Mouse (Mus musculus) CD4-positive, CD25-positive, alpha-beta regulatory T cell, adult 2 months (primary cell): ENCODE results near the gene Ptov1.

Experiments
- DNase-seq: peaks from one replicate; pipeline ENCODE4 v3.0.0-alpha.2; 2012; ENCODE audit warnings: low read depth, low spot score

Ptov1 gene

DNA sequence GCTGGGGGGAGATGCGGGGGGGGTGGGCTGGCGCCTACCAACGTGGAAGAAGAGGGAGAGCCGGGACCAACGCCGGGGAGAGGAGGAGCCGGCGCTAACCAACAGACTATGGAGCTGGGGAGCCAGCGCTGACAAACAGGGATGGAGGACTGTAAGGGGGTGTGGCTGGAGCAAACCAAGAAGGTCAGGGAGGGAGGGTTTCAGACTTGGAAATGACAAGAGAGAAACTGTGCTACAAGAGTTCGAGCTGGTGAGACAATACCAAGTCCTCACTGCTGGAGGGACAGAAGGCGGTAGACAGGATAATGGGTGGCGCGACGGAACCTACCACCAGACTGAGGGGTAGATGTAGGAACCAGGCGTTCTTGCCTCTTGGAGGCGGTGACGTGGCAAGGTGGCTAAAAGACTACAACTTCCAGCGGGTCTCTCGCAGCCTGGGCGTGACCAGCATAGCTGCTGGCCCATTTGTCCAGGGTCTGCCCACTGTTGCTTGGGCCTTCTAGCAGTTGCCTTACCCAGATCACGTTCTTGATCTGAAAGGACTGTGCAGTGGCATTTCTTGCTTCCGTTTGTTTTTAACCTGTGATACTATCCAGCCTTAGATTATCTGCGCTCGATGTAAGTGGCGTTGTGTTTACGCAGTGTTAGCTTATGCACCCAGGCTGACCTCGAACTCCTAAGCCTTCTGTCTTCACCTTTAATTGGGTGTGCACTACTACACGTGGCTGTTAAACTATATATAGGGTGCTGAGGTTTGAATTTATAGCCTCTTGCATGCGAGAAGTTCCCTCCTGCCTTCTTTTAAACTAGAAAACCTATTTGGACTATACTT is at the start of gene Ptov1:
Gene Ptov1, minus strand, starts transcription at position 92 of the 832 bp plus-strand sequence.
- peak; percentile 85 for DNase-seq

DNA sequence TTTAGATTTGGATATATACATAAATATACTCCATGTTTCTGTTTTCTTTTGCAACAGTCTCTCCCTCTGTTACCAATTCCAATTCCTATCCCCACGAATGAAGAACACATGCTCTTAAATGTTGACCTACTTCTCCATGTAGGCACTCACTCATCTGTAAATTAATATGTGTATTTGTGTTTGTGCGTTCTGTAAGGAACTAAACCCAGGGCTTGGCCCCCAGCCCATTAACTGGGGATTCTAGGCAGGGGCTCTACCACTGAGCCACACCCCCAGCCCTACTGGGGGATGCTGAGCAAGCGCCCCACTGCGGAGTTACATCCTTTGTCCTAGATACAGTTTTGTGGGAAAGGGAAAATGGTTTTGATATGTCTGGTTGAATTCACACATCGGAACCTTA is 49.5 kb upstream of the Ptov1 start:
- no peak for DNase-seq

DNA sequence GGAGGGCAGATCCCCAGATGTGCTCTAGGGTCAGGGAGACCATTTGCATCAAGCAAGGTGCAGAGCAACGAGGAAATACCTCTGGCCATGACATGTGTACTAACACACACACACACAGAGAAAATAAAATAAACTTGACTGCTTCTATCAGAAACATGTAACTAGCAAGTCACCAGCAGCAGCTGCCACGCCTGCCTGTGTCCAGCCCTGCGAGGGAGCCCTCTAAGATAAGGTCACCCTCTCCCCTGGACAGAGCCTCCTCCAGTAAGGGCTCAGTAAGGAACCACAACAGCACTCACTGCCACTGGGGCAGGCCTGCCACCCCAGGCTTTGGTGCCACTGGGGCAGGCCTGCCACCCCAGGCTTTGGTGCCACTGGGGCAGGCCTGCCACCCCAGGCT is 48.6 kb upstream of the Ptov1 start:
- DNase-seq = no peak

DNA sequence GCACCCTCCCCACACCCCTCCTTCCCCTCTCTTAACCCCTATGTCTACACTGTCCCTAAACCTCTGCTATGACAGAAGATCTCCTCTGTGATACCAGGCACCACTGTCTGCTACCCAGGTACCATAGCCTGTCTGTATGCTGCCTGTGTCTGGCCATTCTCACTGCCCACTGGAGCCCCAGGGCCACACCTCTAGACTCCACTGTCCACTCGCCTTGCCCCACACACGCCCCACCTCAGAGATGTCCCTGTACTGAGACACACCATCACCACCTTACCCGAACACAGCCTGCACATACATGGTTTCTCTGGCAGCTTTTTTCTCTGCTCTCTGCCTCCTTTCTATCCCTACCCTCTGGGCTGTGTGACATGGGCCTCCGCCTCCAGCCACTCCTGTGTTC is 47.3 kb upstream of the Ptov1 start:
- DNase-seq = no peak

DNA sequence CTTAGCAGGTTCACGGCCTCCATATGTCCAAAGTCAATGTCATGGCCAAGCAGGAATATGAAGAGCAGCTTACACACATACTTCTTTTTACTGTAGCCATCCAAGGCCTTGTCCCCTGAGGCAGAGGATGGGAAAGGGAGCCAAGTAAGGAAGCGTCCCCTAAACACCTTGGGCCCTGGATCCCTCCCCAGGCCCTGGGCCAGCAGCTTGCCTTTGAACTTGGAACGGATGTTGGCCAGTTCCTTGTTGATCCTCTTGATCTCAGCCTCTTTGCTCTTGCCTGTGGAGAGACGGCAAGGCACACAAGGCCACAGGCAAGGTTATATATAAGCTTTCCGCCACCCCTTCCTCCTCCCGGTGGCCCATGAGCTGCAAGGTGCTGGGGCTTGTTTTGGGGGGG is 46.6 kb upstream of the Ptov1 start:
- no peak for DNase-seq

DNA sequence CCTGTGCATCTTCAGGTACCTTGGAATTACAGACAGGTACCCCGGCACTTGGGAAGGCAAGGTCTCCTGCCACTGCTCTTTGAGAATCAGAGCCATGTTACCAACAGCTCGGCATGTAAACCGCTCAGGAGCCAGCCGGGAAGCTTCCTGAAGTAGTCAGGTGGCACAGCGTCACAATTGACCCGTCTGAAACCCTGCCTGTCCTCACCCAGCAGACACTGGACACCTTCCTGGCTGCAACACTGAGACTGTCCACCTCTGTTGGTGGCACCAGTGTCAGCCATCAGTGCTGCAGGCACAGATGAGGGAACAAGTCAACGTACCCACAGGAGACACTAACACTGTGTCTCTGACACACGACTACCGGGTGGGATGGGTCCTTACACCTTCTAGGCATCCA is 45.7 kb upstream of the Ptov1 start:
- DNase-seq = no peak

DNA sequence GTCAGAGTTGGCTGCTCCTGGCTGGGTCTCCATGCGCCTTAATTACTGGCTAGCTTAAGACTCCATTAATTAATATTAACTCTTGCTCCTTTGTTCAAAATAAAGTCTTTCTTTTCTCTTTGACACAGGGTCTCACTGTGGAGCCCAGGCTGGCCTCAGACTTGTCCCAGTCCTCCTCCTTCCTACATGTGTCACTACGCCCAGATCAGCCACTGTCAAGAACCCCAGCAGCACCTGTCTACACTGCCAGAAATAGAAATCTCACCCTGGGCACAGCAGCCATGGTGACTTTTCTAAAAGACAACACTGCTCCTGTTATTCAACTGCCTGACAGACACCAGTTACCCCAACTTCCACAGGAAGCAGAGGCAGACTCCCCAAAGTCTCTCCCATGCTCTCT is 44.8 kb upstream of the Ptov1 start:
- no peak for DNase-seq

DNA sequence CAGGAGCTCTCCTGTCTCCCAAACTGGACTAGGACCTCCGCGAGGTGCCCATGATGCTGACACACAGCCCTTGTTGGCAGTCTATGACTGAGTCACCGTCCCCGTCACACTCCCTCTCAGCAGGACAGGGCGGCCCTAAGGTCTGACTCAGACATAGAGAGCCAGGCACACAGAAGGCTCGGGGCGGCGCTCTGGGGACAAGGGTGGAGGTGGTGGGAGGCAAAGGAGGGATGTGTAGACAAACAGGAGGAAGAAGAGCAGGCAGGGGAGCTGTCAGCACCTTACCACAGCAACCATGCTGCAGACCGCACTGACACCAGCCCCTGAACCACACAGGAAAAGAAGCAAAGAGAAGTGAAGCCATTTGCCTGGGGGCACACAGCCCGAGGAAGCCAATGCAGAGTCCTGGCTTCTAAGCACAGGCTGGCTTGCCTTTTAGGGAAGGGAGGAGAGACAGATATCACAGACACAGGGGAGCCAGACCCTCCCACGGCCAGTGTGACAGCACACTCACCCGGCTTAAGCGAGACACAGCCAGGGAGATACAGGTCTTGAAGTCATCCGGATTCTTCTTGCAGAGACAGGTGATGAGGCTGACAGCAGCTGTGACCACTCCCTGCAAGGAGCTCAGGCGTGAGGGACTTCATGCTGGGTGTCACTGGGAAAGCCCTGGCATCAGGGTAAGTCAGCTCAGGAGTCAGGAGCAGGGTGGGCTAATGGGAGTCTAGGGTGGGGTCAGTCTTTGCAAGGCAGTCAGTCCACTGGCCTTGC is 39.3 kb upstream of the Ptov1 start:
- DNase-seq = no peak

DNA sequence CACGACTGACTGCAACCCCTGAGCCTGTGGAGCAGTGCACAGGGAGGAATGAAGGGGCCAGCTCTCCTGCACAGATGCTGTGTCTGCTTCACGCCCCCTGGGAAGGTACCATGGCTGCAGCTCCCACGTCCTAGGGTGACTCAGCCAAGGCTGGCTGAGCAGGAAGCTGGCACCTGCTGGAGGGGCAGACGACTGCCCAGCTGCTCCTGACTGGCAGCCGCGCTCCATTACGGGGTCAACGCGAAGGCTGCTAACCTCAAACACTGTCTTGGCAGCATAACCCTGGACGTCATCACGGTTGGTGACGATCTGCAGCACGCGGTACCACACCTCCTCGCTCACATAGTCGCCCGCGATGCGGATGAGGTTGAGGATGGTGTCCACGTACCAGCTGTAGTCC is 35.8 kb upstream of the Ptov1 start:
- DNase-seq = no peak

DNA sequence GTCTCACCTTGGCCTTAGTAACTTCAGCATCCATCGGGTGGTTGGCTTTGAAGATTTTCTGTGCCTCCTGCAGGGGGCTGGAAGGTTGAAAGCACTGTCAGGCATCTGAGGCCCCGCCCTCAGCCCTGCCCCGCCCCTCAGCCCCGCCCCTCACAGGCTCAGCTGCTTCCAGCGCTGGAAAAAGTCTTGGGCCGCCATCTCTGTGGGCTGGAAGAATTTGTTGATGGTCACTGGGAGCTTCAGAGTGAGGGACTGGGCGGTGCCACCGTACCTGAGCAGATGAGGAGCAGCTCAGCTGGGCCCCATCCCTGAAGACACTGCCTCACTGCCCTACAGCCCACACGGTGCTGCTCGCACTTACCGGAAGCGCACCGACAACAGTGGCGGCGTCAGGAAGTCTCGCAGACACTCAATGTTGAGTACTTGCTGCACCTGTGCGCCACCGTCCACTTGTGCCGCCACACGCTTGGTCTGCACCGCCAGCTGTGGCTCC is 31.7 kb upstream of the Ptov1 start:
- DNase-seq = peak; percentile 90

DNA sequence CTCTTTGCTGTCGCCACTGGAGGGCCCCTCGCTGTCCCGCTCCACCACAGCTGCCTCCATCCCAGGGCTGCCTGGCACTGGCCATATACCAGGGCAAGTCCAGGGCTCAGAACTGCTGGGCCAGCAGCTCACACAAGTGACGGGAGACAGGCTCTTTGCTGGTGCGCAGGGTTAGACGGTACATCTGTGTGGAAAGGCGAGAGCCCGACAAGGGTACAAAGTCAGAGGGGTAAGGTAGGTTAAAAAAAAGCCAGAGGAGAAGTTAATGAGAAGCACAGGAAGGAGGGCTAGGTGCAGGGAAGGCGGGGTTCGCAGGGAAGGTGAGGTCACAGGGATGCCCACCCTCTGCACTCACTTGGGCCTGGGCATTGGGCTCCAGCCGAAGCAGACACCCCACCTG is 31.0 kb upstream of the Ptov1 start:
- no peak for DNase-seq

DNA sequence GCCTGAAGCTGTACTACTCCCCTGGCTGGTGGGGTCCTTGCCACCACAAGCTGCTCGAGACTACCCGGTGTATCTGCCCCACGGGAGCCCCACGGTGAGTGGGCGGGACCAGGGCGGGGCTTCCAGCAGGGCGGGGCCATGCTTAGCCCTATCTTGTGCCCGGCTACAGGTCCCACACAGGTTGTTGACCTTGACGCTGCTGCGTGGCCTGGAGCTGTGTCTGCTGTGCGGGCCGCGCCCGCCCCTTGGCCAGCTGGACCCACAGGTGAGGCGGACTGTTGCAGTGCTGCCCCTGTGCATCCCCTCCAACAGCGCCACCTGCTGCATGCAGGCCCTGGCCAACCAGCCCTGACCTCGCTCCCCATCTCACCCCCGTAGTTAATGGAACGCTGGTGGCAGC is 29.0 kb upstream of the Ptov1 start:
- peak; percentile 62 for DNase-seq

DNA sequence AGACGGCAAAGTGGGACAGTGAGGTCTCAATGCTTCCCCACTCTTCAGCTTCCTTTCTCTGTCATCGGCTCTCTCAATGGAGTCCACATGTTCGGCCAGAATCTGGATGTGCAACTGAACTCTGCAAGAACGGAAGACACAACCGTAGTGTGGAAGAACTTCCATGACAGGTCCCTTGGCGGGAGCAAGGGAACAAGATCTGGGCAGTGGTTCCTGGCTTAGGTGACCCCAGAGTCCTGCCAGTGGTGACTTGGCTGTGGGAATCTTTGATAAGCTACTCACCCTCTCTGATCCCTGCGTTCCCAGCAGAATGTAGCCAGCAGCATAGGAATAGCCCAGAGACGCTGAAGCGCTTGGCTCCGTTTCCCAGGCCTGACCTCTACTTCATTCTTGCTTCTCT is 26.9 kb upstream of the Ptov1 start:
- no peak for DNase-seq

DNA sequence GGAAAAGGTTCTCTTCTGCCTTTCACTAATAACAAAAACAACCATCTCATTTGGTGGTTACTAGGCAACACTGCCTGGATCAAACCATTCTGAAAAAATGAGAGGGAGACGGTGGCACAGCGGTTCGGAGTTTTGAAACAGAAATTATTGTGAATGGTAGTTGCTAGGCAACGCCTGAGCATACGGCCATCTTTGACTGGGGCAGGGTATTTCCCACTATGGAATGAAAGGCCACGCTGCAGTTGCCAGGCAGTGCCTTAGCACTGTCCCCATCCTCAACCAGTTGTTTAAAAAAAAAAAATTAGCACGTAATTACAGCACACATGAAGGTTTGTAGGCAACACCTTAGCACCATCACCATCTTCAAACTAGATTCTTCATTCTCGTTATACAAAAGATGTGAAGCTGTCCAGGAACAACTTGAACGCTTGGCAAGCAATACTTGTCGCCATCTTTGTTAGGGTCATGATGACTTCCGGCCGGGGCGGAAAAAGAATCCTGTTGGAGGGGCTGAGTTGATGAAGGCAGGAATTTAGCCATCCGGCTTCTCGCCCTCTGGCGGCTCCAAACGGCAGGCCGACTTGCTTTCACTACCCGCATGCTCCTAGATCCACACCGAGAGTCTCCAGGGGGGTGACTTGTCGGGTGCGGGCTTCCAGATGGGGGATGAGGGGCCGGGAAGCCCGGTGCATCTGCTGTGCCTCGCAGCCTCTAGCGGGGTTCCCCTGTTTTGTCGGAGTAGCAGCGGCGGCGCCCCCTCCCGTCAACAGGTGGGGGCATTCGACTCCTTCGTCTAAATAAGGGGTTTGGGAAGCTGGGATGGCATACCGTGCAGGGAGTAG is 26.2 kb upstream of the Ptov1 start, which contains the start of gene Fuz:
Gene Fuz, plus strand, starts transcription at position 487 of the 842 bp plus-strand sequence.
- DNase-seq = peak; percentile 95

DNA sequence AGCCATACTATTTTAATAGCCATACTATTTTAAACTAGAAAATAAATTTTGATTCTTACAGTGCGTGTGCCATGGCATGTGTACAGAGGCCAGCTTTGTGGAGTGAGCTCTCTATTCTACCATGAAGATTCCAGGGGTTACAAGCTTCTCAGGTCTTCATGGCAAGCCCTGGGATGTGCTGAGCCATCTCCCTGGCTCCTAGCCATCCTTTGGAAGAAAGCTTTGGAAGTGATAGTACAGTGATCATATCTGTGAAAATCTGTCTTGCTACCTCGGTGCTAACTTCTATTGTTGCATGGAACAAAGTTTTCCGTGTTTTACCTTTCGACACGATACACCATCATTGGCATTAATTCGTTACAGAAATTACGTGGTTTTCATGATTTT is 25.6 kb upstream of the Ptov1 start:
- DNase-seq = no peak

DNA sequence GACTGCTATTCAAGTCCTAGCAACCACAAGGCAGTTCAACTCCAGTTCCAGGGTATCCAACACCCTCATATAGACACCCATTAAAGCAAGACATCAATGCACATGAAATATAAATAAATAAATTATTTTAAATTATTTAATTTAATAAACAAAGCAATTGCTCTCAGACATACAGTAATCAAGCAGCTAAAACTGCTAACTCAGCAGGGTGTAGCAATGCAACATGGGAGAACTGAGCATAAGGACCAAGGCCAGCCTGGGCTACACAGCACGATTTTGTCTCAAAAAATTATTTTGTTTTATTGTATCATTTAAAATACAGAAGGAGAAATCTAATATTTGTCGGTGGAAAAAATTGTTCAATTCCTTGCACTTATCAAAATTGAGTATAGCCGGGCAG is 24.6 kb upstream of the Ptov1 start:
- no peak for DNase-seq

DNA sequence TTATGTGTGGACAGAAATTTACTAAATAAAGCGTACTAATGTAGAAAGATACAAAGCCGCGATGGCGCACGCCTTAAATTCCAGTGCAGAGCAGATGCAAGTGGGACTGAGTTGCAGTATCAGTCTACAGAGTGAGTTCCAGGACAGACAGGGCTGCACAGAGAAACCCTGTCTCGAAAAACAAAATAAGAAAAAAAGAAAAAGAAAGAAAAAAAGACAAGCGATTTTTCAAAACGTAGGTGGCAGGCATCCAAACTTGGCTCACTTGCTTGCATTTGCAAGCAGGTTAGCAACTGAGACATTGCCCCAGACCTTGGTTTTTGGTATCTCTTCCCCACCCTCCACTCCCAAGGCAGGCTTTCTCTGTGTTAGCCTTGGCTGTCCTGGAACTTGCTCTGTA is 23.6 kb upstream of the Ptov1 start:
- DNase-seq = no peak

DNA sequence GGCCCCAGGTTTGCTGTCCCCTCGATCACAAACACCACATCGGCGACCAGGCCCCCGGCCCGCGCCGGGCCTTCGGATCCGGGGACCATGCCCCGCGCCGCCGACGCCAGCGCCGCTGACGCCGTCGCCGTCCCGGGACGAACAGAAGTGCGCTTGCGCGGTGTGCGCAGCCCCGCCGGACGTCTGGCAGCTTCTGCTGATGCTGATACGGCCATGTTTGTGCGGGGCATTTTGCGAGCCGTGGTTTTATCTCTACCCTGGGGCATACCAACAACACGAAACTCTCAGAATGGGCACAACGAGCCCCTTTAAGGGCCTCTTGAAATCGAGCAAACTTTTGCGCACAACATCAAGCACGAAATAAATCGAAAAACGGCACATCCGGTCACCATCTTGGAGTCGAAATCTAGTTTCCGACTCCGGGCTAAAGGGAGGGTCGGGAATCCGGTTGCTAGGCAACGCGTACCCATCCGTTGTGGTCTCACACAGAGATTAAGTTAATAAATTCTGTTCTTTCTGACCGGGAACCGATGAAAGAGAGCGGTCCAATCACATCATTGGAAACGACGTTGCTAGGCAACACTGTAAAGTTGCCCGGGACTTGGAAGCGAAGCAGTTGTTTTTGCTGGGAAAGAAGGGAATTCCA is 22.8 kb upstream of the Ptov1 start, which contains the start of gene Med25:
Gene Med25, minus strand, starts transcription at position 437 of the 646 bp plus-strand sequence.
- peak; percentile 94 for DNase-seq

DNA sequence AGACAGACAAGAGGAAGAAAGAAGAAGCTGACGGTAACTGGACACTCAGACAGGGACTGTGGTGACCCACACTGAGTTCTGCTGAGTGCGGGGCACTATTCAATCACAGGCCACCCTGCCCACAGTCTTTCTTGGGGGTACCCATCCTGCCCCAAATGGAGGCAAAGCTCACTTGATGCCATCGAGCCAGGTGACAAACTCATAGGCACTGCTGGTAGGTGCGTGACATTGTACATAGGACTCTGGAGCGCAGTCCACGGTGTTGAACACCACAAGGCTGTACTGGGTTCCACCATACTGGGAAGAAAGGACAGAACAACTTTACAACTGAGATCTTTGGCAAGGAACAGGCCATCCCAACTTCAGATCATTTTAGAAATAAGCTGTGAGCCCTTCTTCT is 22.0 kb upstream of the Ptov1 start:
- peak; percentile 36 for DNase-seq

DNA sequence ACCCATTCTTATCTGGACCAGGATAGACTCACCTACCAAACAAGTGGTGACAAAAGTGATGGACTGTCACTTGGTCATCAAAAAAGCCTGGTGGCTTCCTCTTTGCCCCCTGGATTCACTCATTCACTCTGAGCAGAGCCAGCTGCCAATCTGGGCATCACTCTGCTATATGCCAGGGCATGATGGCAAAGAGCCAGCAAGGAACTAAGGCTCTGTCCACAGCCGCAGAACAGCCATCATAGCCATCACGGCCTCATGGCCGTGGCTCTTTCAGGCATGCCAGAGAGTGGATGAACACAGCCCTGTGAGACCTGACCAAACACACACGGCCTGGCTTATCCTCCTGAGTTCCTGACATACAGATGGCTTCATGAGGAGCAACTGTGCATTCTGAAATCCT is 21.1 kb upstream of the Ptov1 start:
- DNase-seq = no peak

DNA sequence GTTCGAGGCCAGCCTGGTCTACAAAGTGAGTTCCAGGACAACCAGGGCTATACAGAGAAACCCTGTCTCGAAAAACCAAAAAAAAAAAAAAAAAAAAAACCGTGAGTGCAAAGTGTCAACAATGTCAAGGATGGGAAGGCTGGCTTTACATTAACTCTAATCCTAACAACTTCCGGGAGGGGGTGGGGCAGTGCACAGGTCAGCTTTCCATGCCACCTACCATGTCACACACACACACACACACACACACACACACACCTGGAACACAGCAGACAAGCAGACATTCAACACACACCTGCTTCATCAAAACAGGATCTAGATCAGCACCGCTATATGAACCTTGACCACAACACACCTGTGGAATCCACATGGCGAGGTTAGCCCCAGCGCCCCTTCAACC is 20.6 kb upstream of the Ptov1 start:
- no peak for DNase-seq
